Mouse (Mus musculus) myocyte (in vitro differentiated cells): ENCODE measurements around the gene Txn2. TPM values are rescaled to one million over a fixed set of nuclear protein-coding genes. Genes with fewer than 3 reads are reported as not detected.
A peak's percentile ranks its signal among the peaks of the same experiment; 100 is the strongest.

Source experiments
- H3K27me3 ChIP-seq: one replicate; pipeline ENCODE4 v1.6.1; 2011; ENCODE audit not compliant: control insufficient read depth, insufficient read depth, insufficient read length
- H3K36me3 ChIP-seq: one replicate; pipeline ENCODE4 v1.6.1; 2011; ENCODE audit not compliant: control insufficient read depth, insufficient read depth
- H3K4me2 ChIP-seq: one replicate; pipeline ENCODE4 v1.6.1; 2011; ENCODE audit warnings: low read depth, control low read depth
- H3K4me3 ChIP-seq: one replicate; pipeline ENCODE4 v1.5.1; 2011; ENCODE audit warnings: mild to moderate bottlenecking, control low read depth, moderate library complexity
- H3K79me2 ChIP-seq: one replicate; pipeline ENCODE4 v1.6.1; 2011; ENCODE audit not compliant: control insufficient read depth, insufficient read depth
- H3ac ChIP-seq: one replicate; pipeline ENCODE4 v1.6.1; 2011; ENCODE audit not compliant: control insufficient read depth, insufficient read length
- CEBPB ChIP-seq: IDR thresholded peaks from 2 replicates; pipeline ENCODE4 v1.6.1; 2011; ENCODE audit warnings: mild to moderate bottlenecking, moderate library complexity; ENCODE audit not compliant: poor library complexity, insufficient read depth, severe bottlenecking
- E2F4 ChIP-seq: IDR thresholded peaks from one replicate; pipeline ENCODE4 v1.6.1; 2011; ENCODE audit warnings: mild to moderate bottlenecking, control low read depth, moderate library complexity; ENCODE audit not compliant: insufficient read depth
- MAX ChIP-seq: IDR thresholded peaks from one replicate; pipeline ENCODE4 v1.6.1; 2011; ENCODE audit warnings: low read depth, mild to moderate bottlenecking, control low read depth
- MYOD1 ChIP-seq, 3 experiments: IDR thresholded peaks; one replicate each; pipeline ENCODE4 v1.6.1; 2011; ENCODE audit warnings: control low read depth in 2 of 3, low read depth in 2 of 3, mild to moderate bottlenecking in 2 of 3, moderate library complexity in 1 of 3; ENCODE audit not compliant: insufficient read length in 2 of 3, control insufficient read depth in 1 of 3
- MYOG ChIP-seq, 3 experiments: IDR thresholded peaks; one replicate each; pipeline ENCODE4 v1.6.1; 2011; ENCODE audit warnings: control low read depth in 2 of 3, low read depth in 2 of 3, mild to moderate bottlenecking in 2 of 3; ENCODE audit not compliant: insufficient read length in 2 of 3, control insufficient read depth in 1 of 3, insufficient read depth in 1 of 3
- POLR2A ChIP-seq: IDR thresholded peaks from one replicate; pipeline ENCODE4 v1.6.1; 2011; ENCODE audit warnings: low read depth, mild to moderate bottlenecking, control low read depth, moderate library complexity; ENCODE audit not compliant: insufficient read length
- POLR2AphosphoS2 ChIP-seq: IDR thresholded peaks from one replicate; pipeline ENCODE4 v1.6.1; 2011; ENCODE audit warnings: low read depth, control low read depth; ENCODE audit not compliant: insufficient read length
- REST ChIP-seq: IDR thresholded peaks from one replicate; pipeline ENCODE4 v1.6.1; 2011; ENCODE audit warnings: mild to moderate bottlenecking, control low read depth, moderate library complexity; ENCODE audit not compliant: insufficient read depth, insufficient read length
- SRF ChIP-seq: IDR thresholded peaks from one replicate; pipeline ENCODE4 v1.6.1; 2011; ENCODE audit warnings: low read depth; ENCODE audit not compliant: control insufficient read depth, insufficient read length
- TCF12 ChIP-seq: IDR thresholded peaks from one replicate; pipeline ENCODE4 v1.6.1; 2011; ENCODE audit warnings: mild to moderate bottlenecking, control low read depth; ENCODE audit not compliant: poor library complexity, insufficient read depth, severe bottlenecking
- TCF3 ChIP-seq: IDR thresholded peaks from one replicate; pipeline ENCODE4 v1.6.1; 2011; ENCODE audit warnings: low read depth, control low read depth; ENCODE audit not compliant: insufficient read length
- USF1 ChIP-seq: IDR thresholded peaks from one replicate; pipeline ENCODE4 v1.6.1; 2011; ENCODE audit warnings: low read depth, mild to moderate bottlenecking, control low read depth, moderate library complexity
- polyA plus RNA-seq: library from polyadenylated mRNA; unstranded; fragments of >200 nt; fragmentation: generic; extraction: Trizol; gene quantifications from one replicate; pipeline ENCODE4 v1.2.1, GENCODE M21; 2012; ENCODE audit warnings: missing spikeins

The Txn2 gene
- polyA plus RNA-seq, 1 experiment: 383 TPM

DNA sequence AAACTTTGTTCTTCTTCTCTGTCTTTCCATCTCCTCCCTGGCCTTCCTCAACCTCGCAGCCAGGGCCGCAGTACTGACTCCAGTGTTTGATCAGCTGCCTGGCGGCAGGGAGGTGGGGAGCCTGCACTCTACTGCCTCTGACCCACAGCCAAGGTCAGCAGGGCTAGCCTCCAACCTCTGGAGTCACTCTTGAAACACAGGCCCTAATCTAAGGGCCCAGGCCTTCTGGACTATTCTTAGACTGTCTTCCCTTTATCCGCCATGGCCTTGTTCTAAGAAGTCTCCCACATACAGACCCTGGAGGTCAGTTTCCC, 45.2 kb downstream of the Txn2 start:
- Histone ChIP-seq H3K4me3 (peak overlapping the region; percentile 20), H3K4me2 (peak overlapping the region; percentile 89)

GRCm38 (mm10) chr15:77882797-77883696, 45.8 kb downstream of the Txn2 start:
- peak overlapping the region; percentile 89 for H3K4me2 ChIP-seq
- no peaks in the 10 kb centered on the region for H3K79me2 ChIP-seq
- TF ChIP-seq USF1 (peak; percentile 48), MYOG (IDR thresholded peaks at IDR 0.05; ENCODE audit: control insufficient read depth in 1 of 3, insufficient read depth in 1 of 3, insufficient read length in 2 of 3, low read depth in 2 of 3) (peak in 1 of 3 experiments; percentile 78), POLR2AphosphoS2 (peak; percentile 14), MYOD1 (IDR thresholded peaks at IDR 0.05; ENCODE audit: control insufficient read depth in 1 of 3, insufficient read length in 2 of 3, low read depth in 2 of 3) (peak in 1 of 3 experiments; percentile 47), CEBPB (no peak), REST (no peak), POLR2A (peak; percentile 26), E2F4 (no peak)
- H3K27me3 ChIP-seq: no peaks in the 10 kb centered on the region
- H3K36me3 ChIP-seq: no peaks in the 10 kb centered on the region
- peak overlapping the region; percentile 20 for H3K4me3 ChIP-seq
- no peak overlapping the region for H3ac ChIP-seq

More for the DNA sequence above, 45.2 kb downstream of the Txn2 start:
- no peaks in the 10 kb centered on the region for H3K79me2 ChIP-seq
- H3ac ChIP-seq: no peak overlapping the region
- TF ChIP-seq E2F4 (no peak), SRF (no peak), TCF3 (no peak), MYOG (IDR thresholded peaks at IDR 0.05; ENCODE audit: control insufficient read depth in 1 of 3, insufficient read depth in 1 of 3, insufficient read length in 2 of 3, low read depth in 2 of 3) (peak in 1 of 3 experiments; percentile 46), POLR2AphosphoS2 (no peak), REST (no peak), MYOD1 (IDR thresholded peaks at IDR 0.05; ENCODE audit: control insufficient read depth in 1 of 3, insufficient read length in 2 of 3, low read depth in 2 of 3) (peak in 1 of 3 experiments; percentile 76)
- H3K36me3 ChIP-seq: no peaks in the 10 kb centered on the region
- no peaks in the 10 kb centered on the region for H3K27me3 ChIP-seq

DNA sequence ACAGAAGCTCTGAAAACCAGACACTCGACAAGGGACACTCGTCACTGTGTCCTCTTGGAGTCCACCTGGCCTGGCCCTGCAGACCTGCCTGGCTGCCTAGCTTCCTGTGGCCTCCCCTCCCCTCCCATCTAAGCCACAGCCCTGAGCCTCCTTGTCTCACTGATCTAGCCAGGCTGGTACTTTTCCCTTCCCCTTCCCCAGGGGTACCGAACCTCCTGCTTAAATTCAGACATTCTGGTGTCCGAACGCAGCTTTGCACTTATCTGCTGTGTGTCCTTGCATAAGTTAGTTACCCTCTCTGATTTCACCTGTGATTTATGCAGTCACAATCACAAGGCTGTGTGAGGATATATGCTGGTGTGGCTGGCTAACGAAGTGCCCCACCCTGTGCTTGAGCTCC, 46.5 kb downstream of the Txn2 start:
- peak overlapping the region; percentile 20 for H3K4me3 ChIP-seq
- H3K4me2 ChIP-seq: peak overlapping the region; percentile 89
- H3K27me3 ChIP-seq: no peaks in the 10 kb centered on the region
- no peaks in the 10 kb centered on the region for H3K36me3 ChIP-seq
- H3ac ChIP-seq: no peak overlapping the region
- H3K79me2 ChIP-seq: no peaks in the 10 kb centered on the region
- TF ChIP-seq TCF12 (no peak), POLR2A (peak; percentile 33), USF1 (no peak), MYOG (IDR thresholded peaks at IDR 0.05; ENCODE audit: control insufficient read depth in 1 of 3, insufficient read depth in 1 of 3, insufficient read length in 2 of 3, low read depth in 2 of 3) (no peak)

GRCm38 (mm10) chr15:77881698-77882097, 47.1 kb downstream of the Txn2 start:
- Histone ChIP-seq H3ac (no peak overlapping the region), H3K4me3 (peak overlapping the region; percentile 20), H3K4me2 (peak overlapping the region; percentile 89), H3K79me2 (no peaks in the 10 kb centered on the region), H3K27me3 (no peaks in the 10 kb centered on the region), H3K36me3 (no peaks in the 10 kb centered on the region)
- TF ChIP-seq CEBPB (peak; percentile 67; the same call in 1 of the 2 replicates), TCF12 (no peak), E2F4 (no peak), SRF (no peak), REST (no peak), POLR2A (peak; percentile 48), USF1 (no peak), POLR2AphosphoS2 (peak; percentile 50), MAX (no peak), MYOD1 (IDR thresholded peaks at IDR 0.05; ENCODE audit: control insufficient read depth in 1 of 3, insufficient read length in 2 of 3, low read depth in 2 of 3) (no peak), MYOG (IDR thresholded peaks at IDR 0.05; ENCODE audit: control insufficient read depth in 1 of 3, insufficient read depth in 1 of 3, insufficient read length in 2 of 3, low read depth in 2 of 3) (peak in 1 of 3 experiments; percentile 28)

DNA sequence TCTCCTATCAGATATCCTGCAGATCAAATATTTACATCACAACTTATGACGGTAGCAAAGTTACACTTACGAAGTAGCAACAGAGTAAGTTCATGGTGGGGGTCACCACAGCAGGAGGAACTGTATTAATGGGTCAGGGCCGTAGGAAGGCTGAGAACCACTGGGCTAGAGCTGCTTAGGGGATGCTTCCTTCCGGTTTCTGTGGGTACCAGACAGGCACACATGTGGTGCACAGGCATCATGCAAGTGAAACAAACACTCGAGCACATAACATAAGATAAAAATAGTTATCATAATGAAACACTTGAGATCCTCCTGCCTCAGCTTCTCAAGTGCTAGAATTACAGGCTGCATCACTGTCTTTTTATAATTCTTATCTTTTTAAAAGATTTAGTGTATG, 48.1 kb downstream of the Txn2 start:
- Histone ChIP-seq H3K4me2 (no peak overlapping the region), H3K4me3 (no peak overlapping the region), H3ac (no peak overlapping the region), H3K36me3 (no peaks in the 10 kb centered on the region), H3K27me3 (no peaks in the 10 kb centered on the region), H3K79me2 (no peaks in the 10 kb centered on the region)
- TF ChIP-seq POLR2AphosphoS2: no peak
- no peak for TF ChIP-seq REST
- TF ChIP-seq TCF12: no peak
- no peak for TF ChIP-seq MYOD1 (IDR thresholded peaks at IDR 0.05; ENCODE audit: control insufficient read depth in 1 of 3, insufficient read length in 2 of 3, low read depth in 2 of 3)
- no peak for TF ChIP-seq SRF
- no peak for TF ChIP-seq MAX
- no peak for TF ChIP-seq USF1
- TF ChIP-seq E2F4: no peak
- no peak for TF ChIP-seq MYOG (IDR thresholded peaks at IDR 0.05; ENCODE audit: control insufficient read depth in 1 of 3, insufficient read depth in 1 of 3, insufficient read length in 2 of 3, low read depth in 2 of 3)
- TF ChIP-seq CEBPB: no peak
- TF ChIP-seq POLR2A: no peak
- TF ChIP-seq TCF3: no peak
